Mouse (Mus musculus) cerebellum, postnatal 10 days (tissue): ENCODE data around the gene Ms4a10.

ENCODE experiments used
- DNase-seq, 2 experiments: peaks; one replicate each; pipeline ENCODE4 v3.0.0; 2021; ENCODE audit warnings: mixed read lengths in 2 of 2

Gene Ms4a10

DNA sequence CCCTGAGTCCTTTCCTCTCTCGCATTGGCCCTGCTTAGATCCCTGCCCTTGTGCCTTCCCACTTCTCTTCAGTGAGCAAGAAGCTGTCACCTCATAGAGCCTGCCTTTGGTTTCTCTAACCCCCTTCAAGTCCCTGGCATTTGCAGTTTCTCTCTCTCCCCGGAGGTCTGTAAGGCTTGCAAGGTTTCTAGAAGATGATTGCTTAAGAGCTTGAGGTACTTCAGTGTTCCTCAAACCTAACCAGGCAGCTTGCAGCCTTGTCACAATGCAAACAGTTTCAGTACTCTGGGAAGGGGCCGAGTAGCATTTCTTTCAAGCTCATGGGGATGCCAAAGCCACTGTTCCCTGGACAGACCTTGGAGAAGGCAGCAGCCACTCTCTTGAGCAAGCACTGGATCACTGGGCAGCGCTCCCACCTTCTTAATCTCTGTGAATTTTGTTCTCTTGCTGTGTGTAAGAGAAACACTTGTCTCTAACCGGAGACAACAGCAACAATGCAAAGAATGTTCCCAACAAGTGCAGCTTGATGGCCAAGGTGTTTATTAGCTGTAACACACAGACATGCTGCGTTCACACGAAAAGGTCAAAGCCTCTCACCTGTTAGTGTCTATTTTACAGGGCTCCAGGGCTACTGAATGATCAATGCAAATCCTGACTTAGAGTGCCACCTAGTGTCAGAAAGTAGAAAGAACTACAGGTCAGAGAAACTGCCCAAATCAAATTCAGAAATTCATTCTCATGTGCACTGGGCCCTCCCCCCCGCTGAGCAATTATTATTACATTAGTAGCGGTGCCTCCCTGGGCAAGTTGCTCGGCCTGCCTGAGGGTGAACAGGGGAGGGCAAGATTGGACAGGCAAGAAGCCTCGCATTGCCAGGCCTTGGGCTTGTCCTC, 15.1 kb downstream of the Ms4a10 start:
- DNase-seq, result peak; percentile 80 to 91

GRCm38 (mm10) chr19:10952021-10952939, 22.2 kb downstream of the Ms4a10 start:
- DNase-seq, result peak; percentile 48 to 53

DNA sequence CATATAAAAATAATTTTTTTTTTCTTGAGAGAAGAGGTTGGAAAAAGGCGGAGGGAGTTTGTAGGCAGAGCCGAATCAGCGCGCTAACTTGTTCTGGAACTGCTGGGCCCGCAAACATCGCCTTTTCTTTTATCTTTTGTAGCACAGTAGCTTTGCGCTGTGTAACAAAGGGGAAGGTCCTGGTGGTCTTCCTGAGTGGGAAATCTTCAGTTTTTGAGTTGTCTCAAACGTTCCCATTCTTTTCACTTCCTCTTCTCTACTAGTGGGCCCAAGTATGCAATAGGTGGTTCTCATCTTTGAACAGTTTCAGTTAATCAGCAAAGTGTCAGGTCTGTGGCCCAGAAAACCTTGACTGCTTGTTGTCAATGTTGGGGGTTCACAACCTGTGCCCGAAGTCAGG, 24.9 kb downstream of the Ms4a10 start:
- DNase-seq, result no peak

- DNase-seq, result peak; percentile 98 to 99
These were observed 25.4 kb downstream of the Ms4a10 start, which contains the start of gene Ccdc86 for GRCm38 (mm10) chr19:10949112-10949511. Gene Ccdc86 (minus strand): TSS chr19:10949266.

DNA sequence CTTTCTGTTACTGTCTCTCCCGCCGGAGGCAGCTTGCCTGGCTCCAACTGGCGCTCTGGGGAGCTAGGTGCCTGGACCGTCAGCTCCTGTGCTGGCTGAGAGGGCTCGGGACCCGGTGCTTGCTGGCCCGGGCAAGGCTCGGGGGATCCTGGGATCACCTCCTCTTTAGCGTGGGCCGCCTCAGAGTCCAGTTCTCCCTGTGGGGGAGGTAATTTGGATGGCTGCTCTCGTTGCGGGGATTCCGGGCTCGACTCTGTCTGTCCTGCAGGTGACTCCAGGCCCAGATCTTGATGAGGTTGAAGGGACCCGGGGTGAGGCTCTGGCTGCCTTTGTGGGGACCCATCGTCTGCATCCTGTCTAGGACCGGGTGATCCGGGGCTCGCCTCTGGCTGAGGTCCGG, 26.1 kb downstream of the Ms4a10 start:
- peak; percentile 17 to 26 for DNase-seq

- DNase-seq, result no peak
These were observed 27.3 kb downstream of the Ms4a10 start for GRCm38 (mm10) chr19:10947219-10947618.

- peak; percentile 38 to 56 for DNase-seq
These were observed 28.0 kb downstream of the Ms4a10 start for GRCm38 (mm10) chr19:10946506-10946905.

DNA sequence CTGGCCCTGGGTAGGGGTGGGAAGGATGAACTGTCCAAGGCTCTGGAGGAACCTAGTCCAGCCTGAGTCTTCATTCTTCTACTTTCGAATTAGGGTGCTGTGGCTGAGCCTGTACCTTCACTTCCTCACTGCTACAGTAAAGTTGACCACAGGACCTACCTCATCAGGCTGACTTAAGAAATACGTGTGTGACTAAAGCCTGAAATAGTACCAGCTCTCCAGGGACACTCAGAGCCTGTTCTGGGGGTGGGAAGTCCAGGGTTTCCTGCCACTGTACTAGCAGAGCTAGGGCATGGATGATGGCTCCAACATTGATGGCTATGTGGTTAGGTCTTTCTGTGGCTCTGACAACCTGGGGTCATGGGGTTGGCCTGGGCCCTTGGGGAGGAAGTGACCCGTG, 30.5 kb downstream of the Ms4a10 start:
- no peak for DNase-seq

- DNase-seq, result peak; percentile 52 to 59
These were observed 33.5 kb downstream of the Ms4a10 start for GRCm38 (mm10) chr19:10940801-10941457.

DNA sequence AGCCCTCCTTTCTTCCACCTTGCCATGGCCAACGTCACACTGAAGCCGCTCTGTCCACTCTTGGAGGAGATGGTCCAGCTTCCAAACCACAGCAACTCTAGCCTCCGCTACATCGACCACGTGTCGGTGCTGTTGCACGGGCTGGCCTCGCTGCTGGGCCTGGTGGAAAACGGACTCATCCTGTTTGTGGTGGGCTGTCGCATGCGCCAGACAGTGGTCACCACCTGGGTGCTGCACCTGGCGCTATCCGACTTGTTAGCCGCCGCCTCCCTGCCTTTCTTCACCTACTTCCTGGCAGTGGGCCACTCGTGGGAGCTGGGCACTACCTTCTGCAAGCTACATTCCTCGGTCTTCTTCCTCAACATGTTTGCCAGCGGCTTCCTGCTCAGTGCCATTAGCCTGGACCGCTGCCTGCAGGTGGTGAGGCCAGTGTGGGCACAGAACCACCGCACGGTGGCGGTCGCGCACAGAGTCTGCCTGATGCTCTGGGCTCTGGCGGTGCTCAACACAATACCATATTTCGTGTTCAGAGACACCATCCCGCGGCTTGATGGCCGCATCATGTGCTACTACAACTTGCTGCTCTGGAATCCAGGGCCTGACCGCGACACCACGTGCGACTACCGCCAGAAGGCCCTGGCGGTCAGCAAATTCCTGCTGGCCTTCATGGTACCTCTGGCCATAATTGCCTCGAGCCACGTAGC, 34.2 kb downstream of the Ms4a10 start:
- DNase-seq, result peak; percentile 92 to 94

DNA sequence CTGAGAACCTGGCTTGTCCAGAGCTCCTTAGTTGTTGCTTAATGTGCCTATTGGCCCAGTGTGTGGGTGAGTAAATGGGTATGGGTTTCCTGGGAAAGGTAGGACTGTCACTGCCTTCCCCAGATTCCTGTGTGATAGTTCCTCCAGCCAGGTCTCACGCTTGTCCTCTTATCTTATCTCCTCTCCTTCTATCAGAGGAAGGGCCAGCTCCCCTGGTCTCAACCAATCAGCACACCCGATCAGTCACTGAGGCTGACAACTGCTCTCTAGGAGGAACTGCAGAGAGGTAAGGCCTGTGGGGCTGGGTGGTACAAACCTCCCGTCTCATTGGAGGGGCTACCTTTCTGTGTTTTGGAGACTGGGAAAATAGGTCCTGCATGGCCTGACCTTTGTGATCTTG, 35.7 kb downstream of the Ms4a10 start:
- DNase-seq, result no peak

GRCm38 (mm10) chr19:10937110-10937563, 37.3 kb downstream of the Ms4a10 start, which contains the start of gene Ptgdr2:
Gene Ptgdr2 (plus strand): TSS chr19:10937160.
- no peak for DNase-seq

DNA sequence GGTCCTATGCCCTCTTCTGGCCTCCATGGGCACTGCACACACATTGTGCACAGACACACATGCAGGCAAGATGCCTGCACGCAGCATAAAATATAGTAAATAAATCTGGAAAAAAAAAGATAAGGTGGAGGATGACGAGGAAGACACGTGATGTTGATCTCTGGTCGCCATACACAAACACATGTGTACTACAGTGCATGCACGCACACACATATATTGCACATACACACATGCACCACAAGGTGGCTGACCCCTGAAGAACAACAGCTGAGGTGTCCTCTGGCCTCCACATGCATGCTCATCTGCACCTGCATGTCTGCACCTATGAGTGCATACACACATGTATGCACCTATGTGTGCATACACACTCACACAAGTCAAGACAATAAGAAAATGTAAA, 38.4 kb downstream of the Ms4a10 start:
- no peak for DNase-seq

- DNase-seq, result no peak
These were observed 39.4 kb downstream of the Ms4a10 start for GRCm38 (mm10) chr19:10935029-10935428.

DNA sequence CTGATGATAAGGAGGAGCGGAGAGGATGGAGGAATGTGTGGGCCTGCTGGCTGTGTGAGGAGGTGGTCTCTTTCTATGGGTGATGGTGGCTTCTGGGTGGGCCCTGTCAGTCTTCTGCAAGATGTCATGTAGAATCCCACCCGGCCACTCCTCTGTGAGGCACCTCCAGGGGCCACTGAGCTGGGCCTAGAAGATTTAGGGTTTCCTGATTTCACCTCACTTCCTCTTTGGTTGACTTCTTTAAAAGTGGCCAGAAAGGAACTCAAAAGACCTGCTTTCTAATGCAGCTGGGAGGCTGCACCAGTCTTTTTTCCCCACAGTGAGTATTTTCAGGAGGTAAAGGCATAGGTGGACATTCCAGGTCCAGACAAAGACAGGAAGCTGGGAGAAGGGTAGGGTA, 43.8 kb downstream of the Ms4a10 start:
- DNase-seq, result no peak

DNA sequence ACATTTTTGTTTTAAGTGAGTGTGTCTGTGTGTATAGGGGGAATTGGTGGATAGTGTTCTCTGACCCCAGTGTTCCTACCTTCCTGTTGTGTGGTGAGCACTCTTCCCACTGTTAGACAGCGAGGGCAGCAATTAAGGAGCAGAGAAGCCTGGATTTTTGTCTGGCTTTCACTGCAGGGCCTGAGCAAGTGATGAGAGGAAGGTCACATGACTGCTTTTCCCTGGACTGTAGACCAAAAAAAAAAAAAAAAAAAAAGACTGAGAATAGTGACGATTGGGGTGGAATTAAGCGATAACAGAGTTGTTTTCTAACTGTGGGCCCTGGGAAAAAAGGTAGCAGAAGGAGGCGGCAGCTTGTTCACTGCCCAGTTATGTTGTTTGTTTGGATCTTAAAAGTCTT, 47.8 kb downstream of the Ms4a10 start:
- no peak for DNase-seq

DNA sequence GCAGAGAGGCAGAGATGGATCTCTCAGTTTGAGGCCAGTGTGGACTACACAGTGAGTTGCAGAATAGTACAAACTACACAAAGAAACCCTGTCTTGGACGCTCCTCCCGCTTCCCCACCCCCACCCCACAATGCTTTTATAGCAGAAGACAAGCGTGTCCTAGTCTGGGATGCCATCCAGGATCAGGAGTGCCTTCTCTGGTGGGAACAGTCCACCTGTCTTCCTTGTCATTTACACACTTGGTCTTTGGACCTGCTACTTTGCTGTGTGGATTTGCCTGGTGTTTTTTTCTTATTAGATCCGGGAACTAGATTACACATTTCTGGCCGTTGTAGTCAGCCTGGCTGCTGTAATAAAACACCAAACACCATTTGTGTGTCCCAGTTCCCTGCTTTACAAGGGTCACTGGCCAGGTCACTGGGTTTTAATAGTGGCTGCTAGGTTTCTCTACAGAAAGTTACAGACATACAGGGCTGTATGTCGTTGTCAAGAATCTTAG, 48.3 kb downstream of the Ms4a10 start:
- DNase-seq, result peak in 1 of 2 experiments; percentile 24

DNA sequence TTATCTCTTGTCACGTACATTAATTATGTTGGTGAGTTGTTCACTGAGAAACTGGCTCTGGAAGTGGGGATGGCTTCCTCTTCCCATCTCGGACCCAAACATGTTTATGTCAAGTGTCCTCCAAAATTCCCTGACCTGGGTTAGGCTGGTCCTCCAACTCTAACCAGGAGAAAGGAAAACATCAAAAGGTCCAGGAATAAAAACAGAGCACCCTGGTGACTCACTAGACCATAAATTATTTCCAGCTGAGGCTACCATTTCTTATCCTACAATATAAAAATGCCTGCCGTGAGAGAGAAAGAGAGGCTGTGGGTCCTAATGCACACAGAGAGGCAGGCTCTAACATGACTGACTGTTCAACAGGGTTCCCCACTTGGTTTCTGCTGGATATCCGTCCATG, 50.2 kb downstream of the Ms4a10 start:
- DNase-seq, result no peak

DNA sequence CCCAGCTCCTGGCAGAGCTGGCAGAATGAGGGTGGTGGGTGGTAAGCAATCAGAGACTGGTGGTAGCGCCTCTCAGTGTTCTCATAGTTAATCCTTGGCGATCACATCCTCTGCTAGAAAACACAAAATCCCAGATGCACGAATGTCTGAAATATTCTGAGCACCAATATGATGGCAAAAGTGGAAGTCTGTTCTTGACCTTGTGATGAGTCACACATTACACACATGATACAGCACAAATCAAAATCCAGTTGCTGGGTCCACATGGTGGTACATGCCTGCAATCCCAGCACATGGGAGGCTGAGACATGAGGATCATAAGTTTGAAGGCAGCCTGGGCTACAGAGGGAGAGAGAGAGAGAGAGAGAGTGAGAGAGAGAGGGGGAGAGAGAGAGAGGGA, 53.4 kb downstream of the Ms4a10 start:
- no peak for DNase-seq

DNA sequence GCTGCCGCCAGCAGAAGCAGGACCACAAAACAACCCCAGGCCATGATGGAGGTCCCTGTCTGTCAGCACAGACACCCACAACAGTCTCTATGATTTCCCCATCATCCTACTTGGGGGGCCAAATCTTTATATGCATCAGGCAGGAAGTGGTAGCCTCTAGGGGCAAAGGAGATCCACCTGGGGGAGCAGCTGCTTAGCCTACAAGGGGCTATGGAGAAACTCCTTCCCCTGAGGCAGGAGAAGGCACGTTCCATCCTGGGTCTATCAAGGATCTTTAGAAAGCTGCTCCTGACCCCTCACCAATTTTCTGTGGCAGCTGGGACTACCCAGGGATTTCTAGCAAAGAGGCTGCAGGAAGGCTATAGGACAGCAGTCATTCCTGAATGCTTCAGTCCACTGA, 53.9 kb downstream of the Ms4a10 start, which contains the start of gene Zp1:
Gene Zp1 (minus strand): TSS at position 101 of the 400 bp plus-strand sequence.
- no peak for DNase-seq

GRCm38 (mm10) chr19:10918321-10918991, 56.0 kb downstream of the Ms4a10 start:
- DNase-seq, result peak; percentile 54 to 67
